Mouse (Mus musculus): Measurements from ENCODE around the gene Hist1h3f.

- no peak for TF ChIP-seq CTCF (conservative IDR thresholded peaks at IDR 0.05; ENCODE audit: insufficient read depth, insufficient read length, low read depth, low read length)
- TF ChIP-seq POLR2A (IDR thresholded peaks at IDR 0.05; ENCODE audit: low read depth, low read length), result no peak
Measured at GRCm38 (mm10) chr13:23551931-23552914, 8.4 kb downstream of the Hist1h3f start.
